Mouse (Mus musculus) forebrain, embryonic 14.5 days (tissue): Measurements from ENCODE around the gene Cacnb3. TPM values are rescaled to one million over a fixed set of nuclear protein-coding genes. Genes with fewer than 3 reads are reported as not detected.

ENCODE experiments used
- ATAC-seq: fragments of 200-750 bp; cut with Nextera tagmentation; 2 replicates; pipeline ENCODE4 v1.8.0; 2017; ENCODE audit warnings: mild to moderate bottlenecking, moderate library complexity
- DNase-seq: peaks from one replicate; pipeline ENCODE4 v3.0.0-alpha.2; 2015; ENCODE audit warnings: low spot score
- H3K27ac ChIP-seq: fragments of 300-500 bp; sonication (generic); 2 replicates; pipeline ENCODE4 v1.5.1; 2014; ENCODE audit warnings: low read depth, mild to moderate bottlenecking, control low read depth, low read length, moderate library complexity
- H3K27me3 ChIP-seq: fragments of 300-500 bp; sonication (generic); replicated peaks from 2 replicates; pipeline ENCODE4 v1.6.1; 2014; ENCODE audit warnings: low read length, control low read depth, mixed read lengths; ENCODE audit not compliant: control insufficient read depth, insufficient read depth
- H3K36me3 ChIP-seq: fragments of 300-500 bp; sonication (generic); 2 replicates; pipeline ENCODE4 v1.6.1; 2014; ENCODE audit warnings: low read length, control low read depth; ENCODE audit not compliant: control insufficient read depth, insufficient read depth
- H3K4me1 ChIP-seq: fragments of 300-500 bp; sonication (generic); 2 replicates; pipeline ENCODE4 v1.6.1; 2014; ENCODE audit warnings: antibody characterized with exemption, low read length, control low read depth; ENCODE audit not compliant: control insufficient read depth, insufficient read depth
- H3K4me2 ChIP-seq: fragments of 300-500 bp; sonication (generic); 2 replicates; pipeline ENCODE4 v1.6.1; 2014; ENCODE audit warnings: mild to moderate bottlenecking, control low read depth, low read length
- H3K4me3 ChIP-seq: fragments of 300-500 bp; sonication (generic); 2 replicates; pipeline ENCODE4 v1.5.1; 2014; ENCODE audit warnings: low read depth, low read length, control low read depth
- H3K9ac ChIP-seq: fragments of 300-500 bp; sonication (generic); 2 replicates; pipeline ENCODE4 v1.6.1; 2014; ENCODE audit warnings: mild to moderate bottlenecking, low read length, control low read depth, moderate library complexity
- H3K9me3 ChIP-seq: fragments of 300-500 bp; sonication (generic); replicated peaks from 2 replicates; pipeline ENCODE4 v1.6.1; 2016; ENCODE audit warnings: low read length, control low read depth, mixed read lengths; ENCODE audit not compliant: control insufficient read depth
- WGBS: fragments of 180-500 bp; shearing (Covaris S2); extraction: QIAGEN DNeasy Blood & Tissue Kit; methylation state at CpG from one replicate; pipeline ENCODE4 v1.1.7; 2014; 5-methylcytosine and 5-hydroxymethylcytosine counted together
- polyA plus RNA-seq: library from polyadenylated mRNA; unstranded; fragments of >200 nt; fragmentation: Nextera tagmentation; extraction: Ambion mirVana; gene quantifications from 2 replicates; pipeline ENCODE4 v1.2.1, GENCODE M21; 2014

Cacnb3 gene
- polyA plus RNA-seq, 1 experiment from 2014 or later = 75.9 TPM

DNA sequence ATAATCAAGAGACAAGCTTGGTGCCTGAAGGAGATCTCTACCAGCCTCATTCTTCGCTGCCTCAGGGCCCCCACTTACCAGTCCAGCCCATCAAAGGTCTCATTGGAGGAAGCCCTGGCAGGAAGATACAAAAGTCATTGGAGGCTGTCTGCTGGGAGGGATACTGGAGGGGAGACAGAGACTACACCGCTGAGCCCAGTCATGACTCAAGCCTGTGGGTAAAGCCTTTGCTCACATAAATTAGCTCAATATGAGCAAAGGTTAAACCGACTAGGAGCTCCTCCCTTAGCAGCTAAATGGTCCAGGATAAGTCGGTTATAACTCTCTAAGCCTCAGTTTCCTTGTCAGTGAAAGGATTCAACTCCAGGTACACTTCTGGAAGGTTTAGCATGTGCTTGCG, 35.6 kb upstream of the Cacnb3 start:
- 92% methylated on average over 5 of the region's 5 CpGs for WGBS
- Histone ChIP-seq H3K9ac (no peak overlapping the region), H3K27ac (no peak overlapping the region), H3K4me2 (no peak overlapping the region), H3K36me3 (peaks cover 94% of the 10 kb centered on the region), H3K4me1 (no peaks in the 10 kb centered on the region), H3K9me3 (no peaks in the 10 kb centered on the region), H3K4me3 (no peak overlapping the region), H3K27me3 (no peaks in the 10 kb centered on the region)
- ATAC-seq (no peak), DNase-seq (no peak)

- no peak for DNase-seq
- Histone ChIP-seq H3K27me3 (no peaks in the 10 kb centered on the region), H3K4me1 (no peaks in the 10 kb centered on the region), H3K9ac (no peak overlapping the region), H3K4me2 (no peak overlapping the region), H3K9me3 (no peaks in the 10 kb centered on the region), H3K27ac (no peak overlapping the region), H3K36me3 (peaks cover 95% of the 10 kb centered on the region), H3K4me3 (no peak overlapping the region)
- 94% methylated on average over 14 of the region's 14 CpGs for WGBS
- ATAC-seq = no peak
Measured at GRCm38 (mm10) chr15:98596609-98597008, 34.0 kb upstream of the Cacnb3 start.

DNA sequence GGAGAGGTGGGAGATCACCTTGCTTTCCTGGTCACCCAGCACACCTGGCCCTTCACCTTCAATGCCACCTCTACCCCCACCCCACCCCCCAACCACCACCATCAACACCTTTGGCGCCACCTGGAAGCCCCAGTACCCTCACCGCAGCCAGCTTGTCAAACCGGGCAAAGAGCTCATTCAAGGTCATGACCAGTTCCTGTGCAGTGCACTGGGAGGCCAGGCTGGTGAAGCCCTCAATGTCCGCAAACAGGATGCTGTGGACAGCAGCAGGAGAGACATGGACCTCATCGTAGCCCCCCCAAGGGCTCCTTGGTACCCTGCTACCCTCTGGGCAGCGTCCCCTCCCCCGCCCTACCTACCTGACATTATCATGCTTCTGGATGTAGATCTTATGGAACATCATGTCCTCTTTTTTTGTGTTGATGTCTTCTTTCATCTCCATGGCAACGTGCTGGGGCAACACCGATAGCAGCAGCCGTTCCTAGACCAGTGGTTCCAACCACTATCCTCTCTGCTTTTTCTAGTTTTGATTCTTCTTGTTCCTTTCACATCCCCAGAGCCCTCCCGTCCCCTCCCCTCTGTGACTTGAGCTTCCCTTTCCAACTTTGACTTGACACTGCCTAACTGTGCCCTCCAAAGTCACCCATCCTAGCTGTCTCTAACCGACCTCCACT, 30.5 kb upstream of the Cacnb3 start:
- Histone ChIP-seq H3K36me3 (peaks cover 84% of the 10 kb centered on the region), H3K27me3 (no peaks in the 10 kb centered on the region), H3K4me1 (peaks cover 3% of the 10 kb centered on the region; the same call in 1 of the 2 replicates), H3K27ac (no peak overlapping the region), H3K9me3 (no peaks in the 10 kb centered on the region), H3K9ac (no peak overlapping the region), H3K4me3 (no peak overlapping the region), H3K4me2 (no peak overlapping the region)
- ATAC-seq = no peak
- DNase-seq = no peak
- WGBS = 88% methylated on average over 12 of the region's 12 CpGs

- no peak overlapping the region for H3K4me3 ChIP-seq
- DNase-seq (no peak), ATAC-seq (no peak)
- no peaks in the 10 kb centered on the region for H3K27me3 ChIP-seq
- H3K4me2 ChIP-seq = no peak overlapping the region
- no peak overlapping the region for H3K27ac ChIP-seq
- H3K9me3 ChIP-seq = no peaks in the 10 kb centered on the region
- H3K36me3 ChIP-seq = peaks cover 71% of the 10 kb centered on the region
- H3K4me1 ChIP-seq = peaks cover 3% of the 10 kb centered on the region; the same call in 1 of the 2 replicates
- 85% methylated on average over 7 of the region's 7 CpGs for WGBS
- H3K9ac ChIP-seq = 0 out of 2 replicates have a peak overlapping the region, but pooled peaks have one; percentile 13
Measured at GRCm38 (mm10) chr15:98601832-98602190, 28.8 kb upstream of the Cacnb3 start.

DNA sequence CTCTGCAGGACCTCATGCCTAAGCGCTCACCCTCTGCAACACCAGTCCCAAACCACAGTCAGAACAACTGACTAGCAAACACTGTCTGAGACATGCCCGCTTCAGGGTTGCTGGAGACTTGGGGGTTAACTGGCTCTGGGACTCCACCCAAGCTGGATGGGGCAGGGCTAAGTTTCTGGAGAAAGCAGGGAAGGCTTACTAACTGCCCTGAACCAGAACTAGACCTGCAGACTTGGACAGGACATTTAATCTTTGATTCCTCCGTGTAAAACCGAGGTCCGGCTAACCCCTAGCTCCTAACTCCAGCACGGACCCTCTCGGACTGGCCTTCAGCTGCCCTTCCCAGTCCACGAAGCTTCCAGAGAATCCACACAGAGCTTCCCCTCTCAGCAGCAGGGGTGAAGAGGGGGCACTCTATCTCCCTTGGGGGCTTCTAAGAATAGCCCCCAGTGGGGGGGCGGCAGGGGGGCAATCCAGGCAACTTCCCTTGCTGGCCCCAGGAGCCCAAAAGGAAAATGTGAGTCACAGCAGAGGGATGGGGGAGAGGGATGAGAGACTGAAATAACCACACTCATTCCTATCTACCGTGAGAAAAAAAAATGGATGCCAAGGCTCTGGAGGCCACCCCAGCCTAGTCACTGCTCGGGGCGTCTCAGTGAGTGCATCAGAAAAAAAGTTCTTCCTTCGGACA, 28.3 kb upstream of the Cacnb3 start:
- 69% methylated on average over 13 of the region's 13 CpGs for WGBS
- no peaks in the 10 kb centered on the region for H3K9me3 ChIP-seq
- DNase-seq = no peak
- no peak overlapping the region for H3K27ac ChIP-seq
- H3K9ac ChIP-seq = peak overlapping the region; percentile 32
- no peaks in the 10 kb centered on the region for H3K27me3 ChIP-seq
- H3K36me3 ChIP-seq = peaks cover 65% of the 10 kb centered on the region
- no peak overlapping the region for H3K4me2 ChIP-seq
- no peak overlapping the region for H3K4me3 ChIP-seq
- H3K4me1 ChIP-seq = peaks cover 4% of the 10 kb centered on the region; the same call in 1 of the 2 replicates
- no peak for ATAC-seq

GRCm38 (mm10) chr15:98602921-98603458, 27.6 kb upstream of the Cacnb3 start:
- no peak overlapping the region for H3K27ac ChIP-seq
- H3K4me2 ChIP-seq = no peak overlapping the region
- peaks cover 10% of the 10 kb centered on the region for H3K4me1 ChIP-seq
- peaks cover 59% of the 10 kb centered on the region for H3K36me3 ChIP-seq
- no peak overlapping the region for H3K4me3 ChIP-seq
- DNase-seq = no peak
- 48% methylated on average over 4 of the region's 4 CpGs for WGBS
- no peak for ATAC-seq
- H3K9ac ChIP-seq = peak overlapping the region; percentile 32; the same call in 1 of the 2 replicates
- H3K27me3 ChIP-seq = no peaks in the 10 kb centered on the region
- no peaks in the 10 kb centered on the region for H3K9me3 ChIP-seq

GRCm38 (mm10) chr15:98604041-98604575, 26.5 kb upstream of the Cacnb3 start:
- no peak overlapping the region for H3K4me3 ChIP-seq
- no peak overlapping the region for H3K4me2 ChIP-seq
- H3K27ac ChIP-seq = no peak overlapping the region
- no peaks in the 10 kb centered on the region for H3K9me3 ChIP-seq
- WGBS = 93% methylated on average over 24 of the region's 24 CpGs
- peaks cover 49% of the 10 kb centered on the region for H3K36me3 ChIP-seq
- ATAC-seq (no peak), DNase-seq (no peak)
- H3K27me3 ChIP-seq = no peaks in the 10 kb centered on the region
- peaks cover 16% of the 10 kb centered on the region for H3K4me1 ChIP-seq
- H3K9ac ChIP-seq = no peak overlapping the region

DNA sequence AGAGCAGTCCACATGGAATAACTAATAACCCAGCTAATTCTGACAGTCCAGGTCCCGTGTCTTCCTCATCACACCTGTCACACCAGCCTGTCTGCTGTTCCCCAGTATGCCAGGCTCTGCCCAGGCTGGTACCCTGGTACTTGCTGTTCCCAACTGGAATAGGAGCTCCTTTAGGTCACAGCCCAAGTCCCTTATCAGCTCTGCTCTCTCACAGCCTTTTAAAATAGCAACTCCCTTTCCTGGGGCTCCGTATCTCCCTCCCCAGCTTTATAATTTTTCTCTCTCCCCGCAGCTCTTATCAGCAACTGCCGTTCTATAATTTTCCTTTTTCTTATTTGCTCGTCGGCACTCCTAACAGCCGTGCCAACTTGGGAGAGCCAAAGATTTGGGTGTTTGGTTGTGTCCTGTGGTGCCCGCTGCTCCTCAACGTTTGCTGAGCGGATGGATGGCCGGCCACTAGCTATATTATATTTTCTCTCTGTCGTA, 24.5 kb upstream of the Cacnb3 start:
- Histone ChIP-seq H3K4me3 (no peak overlapping the region), H3K27ac (no peak overlapping the region), H3K27me3 (no peaks in the 10 kb centered on the region), H3K4me1 (peaks cover 16% of the 10 kb centered on the region), H3K4me2 (no peak overlapping the region), H3K9me3 (no peaks in the 10 kb centered on the region), H3K9ac (no peak overlapping the region), H3K36me3 (peaks cover 32% of the 10 kb centered on the region)
- ATAC-seq (no peak), DNase-seq (no peak)
- 94% methylated on average over 12 of the region's 12 CpGs for WGBS
